Mouse (Mus musculus): ENCODE measurements around the gene Pafah2. TPM values are rescaled to one million over a fixed set of nuclear protein-coding genes. Genes with fewer than 3 reads are reported as not detected.

The Pafah2 gene
- polyA plus RNA-seq, 2 experiments, result 4.3 to 5.4 TPM

GRCm38 (mm10) chr4:134355841-134356452, 40.2 kb upstream of the Pafah2 start:
- no peak for ATAC-seq (ENCODE audit: insufficient read depth)
- H3K4me1 ChIP-seq (replicated peaks; ENCODE audit: control insufficient read depth in 2 of 2, insufficient read depth in 2 of 2, low read length in 1 of 2), result no peaks in the 10 kb centered on the region; a peak in 1 of 4 replicates
- no peak for DNase-seq (ENCODE audit: low read depth in 3 of 3, low spot score in 3 of 3)
- WGBS (ENCODE audit: insufficient replicate concordance), result 49% methylated on average over 16 of the region's 16 CpGs
- TF ChIP-seq CTCF (IDR thresholded peaks at IDR 0.05; ENCODE audit: low read depth), result no peak
- TF ChIP-seq EP300 (IDR thresholded peaks at IDR 0.05; ENCODE audit: low read depth), result no peak
- no peaks in the 10 kb centered on the region for H3K27me3 ChIP-seq (ENCODE audit: control insufficient read depth, insufficient read depth, low read length)
- H3K9me3 ChIP-seq (ENCODE audit: control insufficient read depth, low read length), result no peaks in the 10 kb centered on the region
- H3K4me2 ChIP-seq (ENCODE audit: low read depth), result no peak overlapping the region
- H3K36me3 ChIP-seq (replicated peaks; ENCODE audit: control insufficient read depth, insufficient read depth, low read depth), result no peaks in the 10 kb centered on the region
- no peak overlapping the region for H3K9ac ChIP-seq (replicated peaks)
- H3K4me3 ChIP-seq (ENCODE audit: insufficient read depth in 1 of 2, low read depth in 2 of 2, low read length in 2 of 2), result no peak overlapping the region
- H3K27ac ChIP-seq, result no peak overlapping the region

GRCm38 (mm10) chr4:134356591-134357460, 39.3 kb upstream of the Pafah2 start:
- Histone ChIP-seq H3K9ac (replicated peaks) (no peak overlapping the region), H3K27me3 (ENCODE audit: control insufficient read depth, insufficient read depth, low read length) (no peaks in the 10 kb centered on the region), H3K36me3 (replicated peaks; ENCODE audit: control insufficient read depth, insufficient read depth, low read depth) (no peaks in the 10 kb centered on the region), H3K4me2 (ENCODE audit: low read depth) (peak overlapping the region; percentile 34), H3K4me1 (replicated peaks; ENCODE audit: control insufficient read depth in 2 of 2, insufficient read depth in 2 of 2, low read length in 1 of 2) (no peaks in the 10 kb centered on the region; a peak in 1 of 4 replicates), H3K4me3 (ENCODE audit: insufficient read depth in 1 of 2, low read depth in 2 of 2, low read length in 2 of 2) (no peak overlapping the region), H3K27ac (no peak overlapping the region), H3K9me3 (ENCODE audit: control insufficient read depth, low read length) (no peaks in the 10 kb centered on the region)
- ATAC-seq (ENCODE audit: insufficient read depth), result no peak
- 22% methylated on average over 22 of the region's 22 CpGs for WGBS (ENCODE audit: insufficient replicate concordance)
- peak; percentile 33 to 37 (median 33) for DNase-seq (ENCODE audit: low read depth in 3 of 3, low spot score in 3 of 3)
- TF ChIP-seq CTCF (IDR thresholded peaks at IDR 0.05; ENCODE audit: low read depth) (peak; percentile 97), EP300 (IDR thresholded peaks at IDR 0.05; ENCODE audit: low read depth) (no peak)

- Histone ChIP-seq H3K9me3 (ENCODE audit: control insufficient read depth, low read length) (no peaks in the 10 kb centered on the region), H3K4me1 (replicated peaks; ENCODE audit: control insufficient read depth in 2 of 2, insufficient read depth in 2 of 2, low read length in 1 of 2) (no peaks in the 10 kb centered on the region; a peak in 1 of 4 replicates), H3K4me2 (ENCODE audit: low read depth) (peak overlapping the region; percentile 34; the same call in 1 of the 2 replicates), H3K27me3 (ENCODE audit: control insufficient read depth, insufficient read depth, low read length) (no peaks in the 10 kb centered on the region), H3K27ac (no peak overlapping the region), H3K4me3 (ENCODE audit: insufficient read depth in 1 of 2, low read depth in 2 of 2, low read length in 2 of 2) (no peak overlapping the region), H3K9ac (replicated peaks) (no peak overlapping the region), H3K36me3 (replicated peaks; ENCODE audit: control insufficient read depth, insufficient read depth, low read depth) (no peaks in the 10 kb centered on the region)
- no peak for ATAC-seq (ENCODE audit: insufficient read depth)
- TF ChIP-seq CTCF (IDR thresholded peaks at IDR 0.05; ENCODE audit: low read depth), result no peak
- TF ChIP-seq EP300 (IDR thresholded peaks at IDR 0.05; ENCODE audit: low read depth), result no peak
- DNase-seq (ENCODE audit: low read depth in 3 of 3, low spot score in 3 of 3), result no peak
- 43% methylated on average over 17 of the region's 17 CpGs for WGBS (ENCODE audit: insufficient replicate concordance)
Measured at GRCm38 (mm10) chr4:134357461-134357771, 38.7 kb upstream of the Pafah2 start.

- H3K27me3 ChIP-seq (ENCODE audit: control insufficient read depth, insufficient read depth, low read length), result no peaks in the 10 kb centered on the region
- ATAC-seq (ENCODE audit: insufficient read depth), result no peak
- H3K9me3 ChIP-seq (ENCODE audit: control insufficient read depth, low read length), result no peaks in the 10 kb centered on the region
- H3K4me3 ChIP-seq (ENCODE audit: insufficient read depth in 1 of 2, low read depth in 2 of 2, low read length in 2 of 2), result no peak overlapping the region
- no peak overlapping the region for H3K9ac ChIP-seq (replicated peaks)
- no peak for TF ChIP-seq CTCF (IDR thresholded peaks at IDR 0.05; ENCODE audit: low read depth)
- TF ChIP-seq EP300 (IDR thresholded peaks at IDR 0.05; ENCODE audit: low read depth), result no peak
- DNase-seq (ENCODE audit: low read depth in 3 of 3, low spot score in 3 of 3), result no peak
- H3K4me2 ChIP-seq (ENCODE audit: low read depth), result no peak overlapping the region
- no peaks in the 10 kb centered on the region for H3K36me3 ChIP-seq (replicated peaks; ENCODE audit: control insufficient read depth, insufficient read depth, low read depth)
- no peak overlapping the region for H3K27ac ChIP-seq
- H3K4me1 ChIP-seq (replicated peaks; ENCODE audit: control insufficient read depth in 2 of 2, insufficient read depth in 2 of 2, low read length in 1 of 2), result no peaks in the 10 kb centered on the region; a peak in 1 of 4 replicates
- 63% methylated on average over 6 of the region's 6 CpGs for WGBS (ENCODE audit: insufficient replicate concordance)
Measured at GRCm38 (mm10) chr4:134359649-134360048, 36.5 kb upstream of the Pafah2 start.

GRCm38 (mm10) chr4:134361215-134361614, 34.9 kb upstream of the Pafah2 start:
- Histone ChIP-seq H3K4me2 (ENCODE audit: low read depth) (no peak overlapping the region), H3K9ac (replicated peaks) (no peak overlapping the region), H3K9me3 (ENCODE audit: control insufficient read depth, low read length) (no peaks in the 10 kb centered on the region), H3K27me3 (ENCODE audit: control insufficient read depth, insufficient read depth, low read length) (no peaks in the 10 kb centered on the region), H3K4me3 (ENCODE audit: insufficient read depth in 1 of 2, low read depth in 2 of 2, low read length in 2 of 2) (no peak overlapping the region), H3K36me3 (replicated peaks; ENCODE audit: control insufficient read depth, insufficient read depth, low read depth) (no peaks in the 10 kb centered on the region), H3K27ac (no peak overlapping the region), H3K4me1 (replicated peaks; ENCODE audit: control insufficient read depth in 2 of 2, insufficient read depth in 2 of 2, low read length in 1 of 2) (no peaks in the 10 kb centered on the region; a peak in 1 of 4 replicates)
- no peak for DNase-seq (ENCODE audit: low read depth in 3 of 3, low spot score in 3 of 3)
- no peak for TF ChIP-seq CTCF (IDR thresholded peaks at IDR 0.05; ENCODE audit: low read depth)
- no peak for TF ChIP-seq EP300 (IDR thresholded peaks at IDR 0.05; ENCODE audit: low read depth)
- WGBS (ENCODE audit: insufficient replicate concordance), result 16% methylated on average over 5 of the region's 5 CpGs
- no peak for ATAC-seq (ENCODE audit: insufficient read depth)

Data from liver, embryonic 14.5 days (tissue).